Mouse (Mus musculus) testis, adult 2 months (tissue): Measurements from ENCODE around the gene Cyp8b1.

Source experiments
- CTCF ChIP-seq: fragments of 200-500 bp; IDR thresholded peaks from 2 replicates; pipeline ENCODE4 v1.5.1; 2012; ENCODE audit warnings: low read depth, mild to moderate bottlenecking, inconsistent platforms, low read length, moderate library complexity; ENCODE audit not compliant: control insufficient read depth, insufficient read depth, insufficient replicate concordance
- POLR2A ChIP-seq: fragments of 200-500 bp; IDR thresholded peaks from 2 replicates; pipeline ENCODE4 v1.6.1; 2012; ENCODE audit warnings: low read depth, mild to moderate bottlenecking, inconsistent platforms, low read length, moderate library complexity; ENCODE audit not compliant: control insufficient read depth

GRCm38 (mm10) chr9:121925959-121926358, 9.9 kb upstream of the Cyp8b1 start:
- TF ChIP-seq POLR2A (no peak), CTCF (no peak)
